Mouse (Mus musculus): Measurements from ENCODE around the gene Gstm3.

Gstm3 gene

GRCm38 (mm10) chr3:107927841-107928240 is 41.2 kb downstream of the Gstm3 start:
- DNase-seq, result no peak

- DNase-seq, result no peak
These were observed 43.7 kb downstream of the Gstm3 start for GRCm38 (mm10) chr3:107925335-107925734.

DNA sequence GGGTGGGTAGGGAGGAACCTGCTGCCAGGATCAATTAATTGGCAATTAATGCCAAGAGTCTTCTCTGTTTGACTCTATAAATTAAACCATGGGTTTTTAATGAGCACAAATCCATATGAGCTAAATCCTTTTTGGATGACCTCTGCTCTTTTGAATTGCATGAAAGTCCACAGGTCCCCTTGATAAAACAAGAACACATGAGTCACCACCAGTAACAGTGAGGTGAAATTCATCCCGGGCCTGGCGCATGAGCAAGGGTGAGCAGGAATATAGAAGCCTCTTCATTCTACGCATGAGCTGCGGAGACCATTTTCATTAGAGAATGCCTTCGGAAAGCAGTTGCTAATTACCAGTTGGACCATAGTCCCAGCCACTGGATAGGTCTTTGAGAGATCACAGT is 48.7 kb downstream of the Gstm3 start:
- no peak for DNase-seq

DNA sequence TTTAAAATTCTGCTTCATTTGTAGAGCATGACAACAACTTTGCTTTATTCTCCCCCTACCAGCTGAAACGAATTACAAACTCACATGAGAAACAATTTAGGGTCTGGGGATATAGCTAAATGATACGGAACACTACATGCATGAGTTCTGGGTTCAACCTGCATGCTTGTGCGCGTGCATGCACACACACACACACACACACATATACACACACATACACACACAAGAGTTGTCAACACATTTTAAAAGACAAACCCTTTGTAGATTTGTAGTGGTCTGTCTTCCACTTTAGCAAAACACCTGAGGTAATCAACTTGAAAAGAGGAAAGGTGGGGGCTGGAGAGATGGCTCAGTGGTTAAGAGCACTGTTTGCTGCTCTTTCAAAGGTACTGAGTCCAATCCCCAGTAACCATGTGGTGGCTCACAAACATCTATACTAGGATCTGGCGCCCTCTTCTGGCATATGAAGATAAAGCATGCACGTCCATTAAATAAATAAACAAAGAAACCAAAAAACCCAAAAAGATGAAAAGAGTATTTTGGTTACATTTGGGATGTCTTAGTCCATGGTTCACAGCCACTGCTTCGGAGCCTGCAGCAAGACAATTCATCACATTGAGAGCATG is 51.2 kb downstream of the Gstm3 start:
- DNase-seq, result peak; percentile 36 to 73

- no peak for DNase-seq
These were observed 52.0 kb downstream of the Gstm3 start for GRCm38 (mm10) chr3:107917097-107917496.

DNA sequence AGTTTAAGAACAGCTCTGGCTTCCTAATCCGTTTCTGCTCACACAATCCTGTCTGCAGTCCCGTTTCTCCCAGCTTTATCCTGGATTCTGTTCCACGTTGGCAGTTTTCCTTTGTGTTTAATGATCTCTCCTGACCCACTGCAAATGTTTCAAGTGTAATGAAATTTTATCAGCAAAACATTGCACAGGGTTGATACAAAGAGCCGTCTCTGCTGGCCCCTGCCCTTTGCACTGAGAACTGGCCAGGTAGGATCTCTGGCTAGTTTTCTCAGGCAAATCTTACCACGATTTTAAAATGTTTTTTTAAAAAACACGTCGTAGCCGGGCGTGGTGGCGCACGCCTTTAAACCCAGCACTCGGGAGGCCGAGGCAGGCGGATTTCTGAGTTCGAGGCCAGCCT is 52.4 kb downstream of the Gstm3 start:
- DNase-seq, result no peak

All from cerebellum, postnatal 25 days (tissue).